Mouse (Mus musculus) embryonic facial prominence, embryonic 15.5 days (tissue): ENCODE measurements around the gene Gm21760. TPM values are rescaled to one million over a fixed set of nuclear protein-coding genes. Genes with fewer than 3 reads are reported as not detected.
"Not testable (repeated sequence)": the region's sequence is repeated elsewhere in the genome, so short reads cannot be mapped to it uniquely, and the experiment has no call there.

Source experiments
- ATAC-seq: fragments of 200-750 bp; cut with Nextera tagmentation; 2 replicates; pipeline ENCODE4 v1.8.0; 2017; ENCODE audit warnings: low read depth, moderate TSS enrichment; ENCODE audit not compliant: insufficient number of reproducible peaks, low FRiP score, low TSS enrichment
- H3K27ac ChIP-seq: fragments of 300-500 bp; sonication (generic); replicated peaks from 2 replicates; pipeline ENCODE4 v1.5.1; 2015; ENCODE audit warnings: mild to moderate bottlenecking, inconsistent platforms
- H3K27me3 ChIP-seq: fragments of 300-500 bp; sonication (generic); 2 replicates; pipeline ENCODE4 v1.6.1; 2015; ENCODE audit warnings: inconsistent platforms
- H3K36me3 ChIP-seq: fragments of 300-500 bp; sonication (generic); 2 replicates; pipeline ENCODE4 v1.6.1; 2015; ENCODE audit warnings: mild to moderate bottlenecking, inconsistent platforms
- H3K4me1 ChIP-seq: fragments of 300-500 bp; sonication (generic); 2 replicates; pipeline ENCODE4 v1.6.1; 2015; ENCODE audit warnings: inconsistent platforms
- H3K4me2 ChIP-seq: fragments of 300-500 bp; sonication (generic); replicated peaks from 2 replicates; pipeline ENCODE4 v1.6.1; 2015; ENCODE audit warnings: mild to moderate bottlenecking, inconsistent platforms
- H3K4me3 ChIP-seq: fragments of 300-500 bp; sonication (generic); replicated peaks from 2 replicates; pipeline ENCODE4 v1.5.1; 2015; ENCODE audit warnings: mild to moderate bottlenecking, inconsistent platforms
- H3K9ac ChIP-seq: fragments of 300-500 bp; sonication (generic); 2 replicates; pipeline ENCODE4 v1.6.1; 2015; ENCODE audit warnings: inconsistent platforms
- H3K9me3 ChIP-seq: fragments of 300-500 bp; sonication (generic); replicated peaks from 2 replicates; pipeline ENCODE4 v1.6.1; 2016; ENCODE audit warnings: inconsistent platforms
- WGBS: fragments of 180-500 bp; shearing (Covaris S2); methylation state at CpG from one replicate; pipeline ENCODE4 v1.1.7; 2015; 5-methylcytosine and 5-hydroxymethylcytosine counted together
- polyA plus RNA-seq: library from polyadenylated mRNA; unstranded; fragments of >200 nt; fragmentation: Nextera tagmentation; extraction: Ambion mirVana; gene quantifications from 2 replicates; pipeline ENCODE4 v1.2.1, GENCODE M21; 2015

Gene Gm21760
- polyA plus RNA-seq, result not detected in 2 replicates

- ATAC-seq, H3K9ac ChIP-seq, H3K9me3 ChIP-seq, H3K4me2 ChIP-seq, H3K4me1 ChIP-seq, H3K27me3 ChIP-seq, H3K4me3 ChIP-seq, H3K36me3 ChIP-seq, H3K27ac ChIP-seq: not testable (repeated sequence)
- no CpG with 5 or more reads among the region's 6 CpGs for WGBS
Observed at GRCm38 (mm10) chrY:80133479-80133878, at the start of gene Gm21760. TSS of gene Gm21760 (plus strand) at chrY:80133779.
